Mouse (Mus musculus) T-helper 17 cell (primary cell): ENCODE data around the gene Slu7.

Experiments used
- in situ Hi-C, 2 experiments: fragments of 300-600 bp; cut with MboI, MseI; formaldehyde crosslinking; loops; 1 replicate in 1 of 2; 2 replicates in 1 of 2; pipeline ENCODE4 v1.15.1; 2025; ENCODE audit warnings: high pct_unique_total_duplicates in 2 of 2

The Slu7 gene

DNA sequence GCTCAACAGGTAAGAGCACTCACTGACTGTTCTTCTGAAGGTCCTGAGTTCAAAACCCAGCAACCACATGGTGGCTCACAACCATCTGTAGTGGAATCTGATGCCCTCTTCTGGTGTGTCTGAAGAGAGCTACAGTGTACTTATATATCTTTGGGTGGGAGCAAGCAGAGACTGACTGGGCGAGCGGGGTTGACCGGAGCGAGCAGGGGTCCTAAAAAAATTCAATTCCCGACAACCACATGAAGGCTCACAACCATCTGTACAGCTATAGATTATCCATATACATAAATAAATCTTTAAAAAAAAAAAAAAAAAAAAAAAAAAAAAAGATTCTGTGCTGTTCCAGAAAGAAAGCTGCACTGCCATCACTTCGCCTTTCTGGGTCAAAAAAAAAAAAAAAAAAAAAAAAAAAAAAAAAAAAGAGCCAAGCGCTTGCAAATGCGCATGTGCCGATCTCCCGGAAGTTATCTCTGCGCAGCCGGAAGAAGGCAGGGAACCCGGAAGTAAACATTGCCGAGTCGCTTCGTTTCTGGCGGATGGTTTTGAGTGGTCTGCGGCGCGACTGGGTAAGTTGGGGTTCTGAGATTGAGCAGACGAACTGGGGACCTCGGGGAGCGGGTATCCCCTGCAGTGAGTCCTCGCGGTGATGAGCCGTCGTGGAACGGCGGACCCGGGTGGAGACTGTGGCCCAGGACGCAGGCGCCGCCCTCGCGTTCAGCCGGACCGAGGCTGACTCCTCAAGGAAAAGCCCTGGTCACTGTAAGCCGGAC, at the start of gene Slu7:
Gene Slu7 (plus strand): TSS at position 491 of the 770 bp plus-strand sequence.
- in situ Hi-C loops, result no loop called here

DNA sequence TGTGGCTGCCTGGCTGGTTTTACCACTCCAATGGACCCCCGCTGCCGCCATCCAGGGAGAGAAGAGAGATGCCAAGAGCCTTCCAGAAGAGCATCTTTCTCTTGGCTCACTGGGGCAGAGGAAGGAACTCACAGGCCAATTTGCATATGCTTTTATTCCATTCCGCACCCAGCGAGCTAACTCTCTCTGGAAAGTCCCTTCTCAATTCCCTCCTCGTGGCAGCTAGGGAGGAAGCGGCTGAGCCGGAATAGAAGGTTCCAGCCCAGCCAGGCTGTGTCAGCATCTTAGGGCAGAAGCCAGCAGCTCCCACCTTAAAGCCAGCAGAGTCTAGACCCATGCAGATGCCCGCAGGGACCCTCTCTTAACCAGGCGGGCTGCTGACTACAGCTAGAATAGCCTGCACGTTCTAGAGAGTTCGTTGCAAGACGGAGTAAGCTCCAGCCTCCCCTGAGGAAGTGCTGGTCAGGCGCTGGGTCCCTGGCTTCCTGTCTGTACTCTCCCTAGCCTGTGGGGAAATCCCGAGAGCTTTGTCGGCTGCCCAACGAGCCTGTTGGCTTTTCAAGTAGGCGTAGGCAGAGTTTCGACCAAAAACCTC, 48.4 kb upstream of the Slu7 start:
- in situ Hi-C loops, result loop anchor here in 1 of 2 experiments (5.0 kb wide), 1 partner anchor 37 kb away; no protein-coding TSS in a partner anchor

DNA sequence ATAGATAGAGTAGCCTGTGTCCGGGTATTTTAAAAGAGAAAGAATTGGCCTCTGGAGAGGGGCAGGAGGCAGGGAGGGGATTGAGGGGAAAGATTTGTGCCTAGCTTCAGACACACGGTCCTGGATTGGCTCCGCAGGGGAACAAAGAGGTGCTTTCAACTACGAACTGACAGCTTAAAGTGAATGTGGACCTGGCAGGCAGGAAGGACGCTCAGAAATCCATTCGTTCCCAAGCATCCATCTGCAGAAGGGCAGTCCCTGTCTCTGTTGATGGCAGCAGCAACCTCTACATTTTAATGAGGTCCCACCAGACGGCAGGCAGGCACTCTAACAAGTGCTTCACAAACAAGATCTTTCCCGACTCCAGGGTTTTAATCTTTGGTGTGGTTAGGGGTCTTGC, 47.8 kb upstream of the Slu7 start:
- in situ Hi-C loops, result loop anchor here in 1 of 2 experiments (5.0 kb wide), 1 partner anchor 37 kb away; no protein-coding TSS in a partner anchor

GRCm38 (mm10) chr11:43387004-43387880, 46.3 kb upstream of the Slu7 start:
- in situ Hi-C loops, result loop anchor here in 1 of 2 experiments (5.0 kb wide), 1 partner anchor 35 kb away; no protein-coding TSS in a partner anchor

DNA sequence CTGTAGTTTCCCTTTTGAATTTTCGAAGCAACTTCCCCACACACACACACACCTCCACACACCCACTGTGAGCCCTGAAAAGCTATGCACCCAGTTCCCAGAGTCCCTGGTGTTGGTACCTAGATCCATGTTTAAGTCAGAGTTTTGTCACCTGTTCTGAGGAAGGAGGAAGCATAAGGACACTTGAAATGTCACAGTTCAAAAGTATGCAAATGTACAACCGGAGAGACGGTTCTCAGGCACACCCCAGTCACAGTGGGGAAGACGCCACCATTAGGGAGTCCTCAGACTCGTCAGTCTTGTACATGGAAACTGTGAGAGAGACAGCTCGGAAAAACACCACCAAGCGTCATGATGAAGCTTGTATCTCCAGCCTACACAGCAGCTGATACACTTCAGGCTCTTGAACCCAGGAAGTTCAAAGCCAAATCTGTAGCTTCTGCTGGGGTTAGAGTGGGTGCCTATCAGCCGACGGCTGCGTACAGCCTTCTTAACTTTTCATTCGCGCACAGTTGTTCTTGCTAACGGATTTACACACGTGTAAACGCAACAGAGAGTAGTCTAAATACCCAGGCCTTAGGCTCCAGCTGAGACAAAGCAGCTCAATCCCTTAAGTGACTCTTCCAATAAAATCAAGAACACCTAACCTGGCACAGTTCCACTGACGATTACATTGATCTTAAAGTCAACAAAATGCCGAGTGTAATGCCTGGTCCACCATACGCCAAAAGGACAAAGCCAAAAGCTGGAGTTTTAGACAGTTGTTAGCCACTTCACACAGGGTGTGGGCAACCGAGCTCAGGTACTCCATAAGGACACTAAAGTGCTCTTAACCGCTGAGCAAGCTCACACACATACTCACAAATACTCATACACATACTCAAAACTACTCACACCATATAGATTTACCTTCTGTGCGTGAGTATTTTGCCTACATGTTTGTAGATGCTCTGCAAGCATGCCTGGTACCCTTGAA, 45.1 kb upstream of the Slu7 start:
- in situ Hi-C loops, result loop anchor here in 1 of 2 experiments (5.0 kb wide), 1 partner anchor 34 kb away; no protein-coding TSS in a partner anchor

GRCm38 (mm10) chr11:43389118-43389517, 44.4 kb upstream of the Slu7 start:
- in situ Hi-C loops, result loop anchor here in 1 of 2 experiments (5.0 kb wide), 1 partner anchor 33 kb away; no protein-coding TSS in a partner anchor

DNA sequence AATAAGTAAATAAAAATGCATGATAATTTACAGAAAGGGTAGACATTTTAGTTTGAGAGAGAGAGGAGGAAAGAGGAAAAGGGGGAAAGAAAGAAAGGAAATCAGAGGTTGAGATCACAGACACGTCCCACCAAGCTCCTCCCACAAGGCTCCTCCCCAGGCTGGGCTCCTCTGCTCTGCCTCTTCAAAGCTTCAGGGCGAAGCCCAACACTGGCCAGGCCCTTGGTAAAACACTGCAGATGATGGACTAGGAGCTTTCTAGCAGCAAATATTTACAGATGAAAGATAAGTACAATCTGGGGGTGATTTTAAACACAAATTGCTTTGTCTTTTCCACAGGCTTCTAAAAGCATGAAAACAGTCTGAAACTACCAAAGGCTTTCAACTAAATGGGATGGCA, 40.8 kb upstream of the Slu7 start:
- in situ Hi-C loops, result no loop called here

- in situ Hi-C loops, result no loop called here
Measured at GRCm38 (mm10) chr11:43393325-43393724, 40.2 kb upstream of the Slu7 start.

- in situ Hi-C loops, result no loop called here
Measured at GRCm38 (mm10) chr11:43395073-43395948, 38.2 kb upstream of the Slu7 start.

- in situ Hi-C loops, result no loop called here
Measured at GRCm38 (mm10) chr11:43396246-43396645, 37.3 kb upstream of the Slu7 start.

DNA sequence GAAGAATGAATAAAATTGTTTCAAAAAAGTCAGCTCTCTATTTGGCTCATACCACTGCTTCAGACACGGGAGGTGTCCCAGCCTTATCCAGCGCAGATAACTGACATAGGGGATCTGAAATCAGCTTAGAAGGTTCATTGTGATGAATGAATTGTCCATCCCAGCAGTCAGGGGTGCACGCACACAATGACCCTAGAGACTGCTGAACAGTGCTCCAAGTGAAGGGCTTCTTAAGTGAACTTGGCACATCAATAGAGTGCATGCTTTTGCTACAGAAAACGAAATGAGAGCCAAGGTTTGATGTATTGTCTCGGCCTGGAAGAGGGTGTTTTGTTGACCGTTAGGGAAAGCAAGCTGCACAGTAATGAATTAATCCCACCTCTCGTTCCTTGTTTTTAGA, 36.9 kb upstream of the Slu7 start:
- in situ Hi-C loops, result no loop called here

DNA sequence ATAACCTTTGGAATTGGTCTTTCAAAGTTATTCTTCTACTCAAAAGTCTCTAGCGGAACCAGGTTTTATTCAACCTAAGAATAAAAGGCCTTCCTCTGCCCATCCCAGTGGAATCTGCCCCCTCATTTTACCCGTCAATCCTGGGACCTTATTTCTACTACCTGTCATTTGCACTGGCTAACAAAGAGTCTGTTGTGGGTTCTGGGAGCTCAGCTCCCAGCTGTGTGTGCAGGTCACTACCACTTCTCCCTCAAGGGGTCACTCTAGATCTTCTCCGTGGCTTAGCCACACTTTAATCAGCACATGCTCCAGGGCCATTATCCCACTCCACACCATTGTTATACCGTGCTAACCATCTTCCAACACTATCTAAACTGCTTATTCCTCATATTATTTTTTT, 34.2 kb upstream of the Slu7 start:
- in situ Hi-C loops, result no loop called here

GRCm38 (mm10) chr11:43400131-43400530, 33.4 kb upstream of the Slu7 start:
- in situ Hi-C loops, result no loop called here

DNA sequence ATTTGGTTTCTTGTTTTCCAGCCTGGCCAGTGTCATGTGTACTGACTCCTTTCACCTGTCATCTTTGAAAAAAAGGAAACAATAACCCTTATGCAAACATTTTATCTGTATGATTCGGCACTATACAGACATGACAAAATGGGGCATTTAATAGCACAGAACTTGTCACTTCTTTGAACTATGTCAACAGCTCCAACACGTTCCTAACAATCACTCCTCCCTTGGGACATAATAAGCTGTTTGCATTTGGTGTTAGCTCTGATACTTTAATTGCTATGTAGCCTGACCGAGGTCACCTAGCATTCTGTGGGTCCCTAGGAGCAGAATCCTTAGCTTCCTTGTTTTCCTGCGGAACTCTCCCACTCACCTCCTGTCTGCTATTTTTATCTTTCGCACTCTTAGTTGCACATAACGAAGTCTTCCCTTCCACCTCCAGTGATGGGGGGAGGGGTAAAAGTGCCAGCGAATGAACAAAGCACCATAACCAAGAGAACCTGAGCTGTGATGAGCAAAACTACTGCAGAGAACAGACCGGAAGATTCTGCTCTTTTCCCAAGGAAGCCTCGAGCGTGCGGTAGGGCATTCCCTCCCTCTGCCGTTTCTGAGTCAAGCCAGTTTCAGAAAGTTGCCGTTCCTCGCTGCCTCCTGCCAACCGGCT, 29.3 kb upstream of the Slu7 start:
- in situ Hi-C loops, result no loop called here

DNA sequence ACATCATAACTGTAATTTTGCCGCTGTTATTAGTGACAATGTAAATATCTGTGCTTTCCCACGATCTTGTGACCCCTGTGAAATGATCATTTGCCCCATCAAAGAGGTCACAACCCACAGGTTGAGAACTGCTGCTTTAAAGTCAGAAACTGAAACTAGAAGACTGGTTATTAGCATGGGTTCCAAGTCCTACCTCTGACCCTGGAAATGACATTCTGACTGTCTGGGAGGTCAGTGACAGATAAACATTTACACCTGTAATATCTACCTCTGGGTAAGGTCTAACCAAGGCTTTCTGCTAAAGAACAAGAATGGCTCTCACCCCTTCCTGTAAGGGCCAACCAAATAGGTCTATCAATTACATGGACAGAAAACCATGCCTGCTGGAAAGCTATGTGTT, 24.7 kb upstream of the Slu7 start:
- in situ Hi-C loops, result no loop called here

DNA sequence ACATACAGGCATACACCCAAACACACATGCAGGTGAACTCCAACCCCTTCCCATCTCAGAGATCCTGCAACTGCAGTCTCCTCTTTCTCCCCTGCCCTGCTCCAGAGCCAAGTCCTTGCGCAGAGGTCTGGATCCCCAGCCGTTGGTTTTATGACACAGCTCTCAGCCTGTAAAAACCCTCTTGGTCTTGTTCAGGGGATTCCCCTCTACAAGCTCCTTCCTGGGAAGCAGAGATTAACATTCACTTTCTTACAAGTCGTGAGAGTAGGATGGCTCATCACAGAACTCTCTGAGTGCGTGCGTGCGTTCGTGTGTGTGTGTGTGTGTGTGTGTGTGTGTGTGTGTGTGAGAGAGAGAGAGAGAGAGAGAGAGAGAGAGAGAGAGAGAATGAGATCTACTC, 23.3 kb upstream of the Slu7 start:
- in situ Hi-C loops, result loop anchor here (5.0 to 10.0 kb wide), 3 partner anchors 58 to 785 kb away; no protein-coding TSS in a partner anchor

- in situ Hi-C loops, result loop anchor here (5.0 to 10.0 kb wide), 3 partner anchors 59 to 787 kb away; no protein-coding TSS in a partner anchor
Measured at GRCm38 (mm10) chr11:43411413-43411812, 22.1 kb upstream of the Slu7 start.

GRCm38 (mm10) chr11:43412771-43413451, 20.6 kb upstream of the Slu7 start:
- in situ Hi-C loops, result loop anchor here (5.0 to 10.0 kb wide), 3 partner anchors 61 to 788 kb away; no protein-coding TSS in a partner anchor
